Mouse (Mus musculus): ENCODE data around the gene Pcnt. TPM values are rescaled to one million over a fixed set of nuclear protein-coding genes. Genes with fewer than 3 reads are reported as not detected.

Gene Pcnt
- polyA plus RNA-seq, 1 experiment from 2014 or later: 13.1 TPM

DNA sequence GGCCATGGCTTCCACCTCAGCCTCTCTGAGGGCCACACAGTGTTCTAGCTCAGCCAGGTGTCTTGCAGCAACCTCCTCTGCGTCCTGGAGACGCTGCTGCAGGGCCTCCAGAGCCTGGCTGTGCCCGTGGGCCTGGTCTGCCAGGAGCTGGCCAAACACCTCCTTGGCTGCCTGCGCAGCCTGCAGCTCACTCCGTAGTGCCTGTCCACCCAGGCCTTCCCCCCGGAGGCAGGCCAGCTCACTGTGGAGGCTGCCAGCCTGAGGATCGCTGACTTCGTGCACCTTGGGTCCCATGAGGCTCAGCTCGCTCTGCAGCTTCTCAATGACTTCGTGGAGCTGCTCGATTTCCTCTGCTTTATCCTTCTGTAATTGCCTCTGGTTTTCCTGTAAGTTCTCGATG is 50.0 kb downstream of the Pcnt start:
- H3K4me1 ChIP-seq (ENCODE audit: control insufficient read depth in 2 of 2, insufficient read depth in 2 of 2, low read length in 2 of 2): no peaks in the 10 kb centered on the region
- no peak overlapping the region for H3K9ac ChIP-seq (ENCODE audit: low read length)
- no peak overlapping the region for H3K27ac ChIP-seq (replicated peaks in 1 of 2; ENCODE audit: control insufficient read depth in 1 of 2, insufficient read depth in 1 of 2, low read depth in 2 of 2, low read length in 2 of 2)
- H3K36me3 ChIP-seq (ENCODE audit: control insufficient read depth, insufficient read depth, low read length): peaks cover 86% of the 10 kb centered on the region
- 95% methylated on average over 12 of the region's 12 CpGs for WGBS
- H3K27me3 ChIP-seq (ENCODE audit: control insufficient read depth, insufficient read depth, low read length): no peaks in the 10 kb centered on the region
- H3K4me2 ChIP-seq (ENCODE audit: low read length): no peak overlapping the region
- H3K4me3 ChIP-seq (ENCODE audit: control insufficient read depth in 1 of 2, insufficient read depth in 1 of 2, low read depth in 1 of 2, low read length in 2 of 2): no peak overlapping the region
- no peak for ATAC-seq (ENCODE audit: insufficient number of reproducible peaks, insufficient read depth, low FRiP score, low read depth)
- 0 out of 2 replicates have a peak, but pooled peaks cover 3% of the 10 kb centered on the region for H3K9me3 ChIP-seq (ENCODE audit: control insufficient read depth, low read length)

DNA sequence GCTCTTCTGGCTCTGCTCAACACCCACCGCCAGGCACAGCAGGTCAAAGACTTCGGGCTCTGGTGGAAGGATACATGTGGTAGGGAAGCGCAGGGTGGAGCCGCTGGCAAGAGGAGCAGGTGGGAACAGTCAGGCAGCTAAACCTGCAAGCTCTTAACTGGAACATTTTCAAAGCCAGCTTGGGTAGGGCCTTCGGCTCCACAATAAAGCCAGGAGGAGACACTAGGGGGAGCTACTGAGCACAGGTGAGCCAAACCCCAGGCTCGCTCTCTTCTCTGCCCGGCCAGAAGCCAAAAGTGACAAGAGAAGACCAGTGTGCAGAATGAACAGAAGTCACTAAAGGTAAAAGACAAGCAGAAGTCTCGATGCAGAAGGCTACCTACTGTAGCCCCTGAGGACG is 50.8 kb downstream of the Pcnt start:
- WGBS: 87% methylated on average over 9 of the region's 9 CpGs
- peaks cover 84% of the 10 kb centered on the region for H3K36me3 ChIP-seq (ENCODE audit: control insufficient read depth, insufficient read depth, low read length)

DNA sequence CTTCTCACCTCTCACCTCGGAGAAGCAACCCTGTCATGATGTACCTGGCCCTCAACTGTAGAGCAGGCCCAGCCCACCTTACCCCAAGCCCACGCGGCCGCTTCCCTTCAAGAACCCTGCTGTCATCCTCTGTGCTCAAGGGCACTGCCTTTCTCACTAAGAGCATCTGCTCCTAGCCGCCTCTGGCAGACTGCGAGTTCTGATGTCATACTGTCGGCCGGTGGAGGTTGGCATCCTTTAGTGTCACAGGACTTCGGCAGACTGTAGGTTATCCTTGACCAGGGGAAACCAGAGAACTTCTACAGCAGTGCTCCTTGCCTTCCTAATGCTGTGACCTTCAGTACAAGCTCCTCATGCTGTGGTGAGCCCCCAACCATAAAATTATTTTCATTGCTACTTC is 51.4 kb downstream of the Pcnt start:
- ATAC-seq (ENCODE audit: insufficient number of reproducible peaks, insufficient read depth, low FRiP score, low read depth): no peak
- Histone ChIP-seq H3K27me3 (ENCODE audit: control insufficient read depth, insufficient read depth, low read length) (no peaks in the 10 kb centered on the region), H3K4me3 (ENCODE audit: control insufficient read depth in 1 of 2, insufficient read depth in 1 of 2, low read depth in 1 of 2, low read length in 2 of 2) (no peak overlapping the region), H3K9ac (ENCODE audit: low read length) (no peak overlapping the region), H3K9me3 (ENCODE audit: control insufficient read depth, low read length) (0 out of 2 replicates have a peak, but pooled peaks cover 3% of the 10 kb centered on the region), H3K4me2 (ENCODE audit: low read length) (no peak overlapping the region), H3K36me3 (ENCODE audit: control insufficient read depth, insufficient read depth, low read length) (peaks cover 85% of the 10 kb centered on the region), H3K27ac (replicated peaks in 1 of 2; ENCODE audit: control insufficient read depth in 1 of 2, insufficient read depth in 1 of 2, low read depth in 2 of 2, low read length in 2 of 2) (no peak overlapping the region), H3K4me1 (ENCODE audit: control insufficient read depth in 2 of 2, insufficient read depth in 2 of 2, low read length in 2 of 2) (no peaks in the 10 kb centered on the region)
- 97% methylated on average over 9 of the region's 9 CpGs for WGBS

More for the DNA sequence above, 50.8 kb downstream of the Pcnt start:
- Histone ChIP-seq H3K27ac (replicated peaks in 1 of 2; ENCODE audit: control insufficient read depth in 1 of 2, insufficient read depth in 1 of 2, low read depth in 2 of 2, low read length in 2 of 2) (no peak overlapping the region), H3K27me3 (ENCODE audit: control insufficient read depth, insufficient read depth, low read length) (no peaks in the 10 kb centered on the region), H3K9me3 (ENCODE audit: control insufficient read depth, low read length) (0 out of 2 replicates have a peak, but pooled peaks cover 3% of the 10 kb centered on the region), H3K9ac (ENCODE audit: low read length) (no peak overlapping the region), H3K4me2 (ENCODE audit: low read length) (no peak overlapping the region), H3K4me3 (ENCODE audit: control insufficient read depth in 1 of 2, insufficient read depth in 1 of 2, low read depth in 1 of 2, low read length in 2 of 2) (no peak overlapping the region), H3K4me1 (ENCODE audit: control insufficient read depth in 2 of 2, insufficient read depth in 2 of 2, low read length in 2 of 2) (no peaks in the 10 kb centered on the region)
- ATAC-seq (ENCODE audit: insufficient number of reproducible peaks, insufficient read depth, low FRiP score, low read depth): no peak

DNA sequence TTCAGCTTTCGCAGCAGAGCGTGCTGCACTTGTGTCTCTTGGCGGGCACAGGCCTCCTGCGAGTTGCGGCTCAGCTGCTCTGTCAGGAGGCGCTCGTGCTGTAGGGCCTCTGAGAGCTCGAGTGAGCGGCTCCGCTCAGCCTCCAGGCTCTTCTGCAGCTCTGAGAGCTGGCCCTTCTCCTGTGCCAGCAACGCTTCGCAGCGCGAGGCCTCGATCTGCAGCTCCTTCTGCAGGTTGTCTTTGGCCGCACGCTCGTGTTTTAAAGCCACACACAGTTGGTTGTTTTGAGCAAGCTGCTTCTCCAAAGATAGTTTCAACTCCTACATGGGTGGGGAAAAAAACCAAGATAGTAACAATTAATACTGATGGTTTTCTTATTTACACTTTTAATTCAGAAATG is 67.6 kb downstream of the Pcnt start:
- Histone ChIP-seq H3K4me2 (ENCODE audit: low read length) (no peak overlapping the region), H3K27ac (replicated peaks in 1 of 2; ENCODE audit: control insufficient read depth in 1 of 2, insufficient read depth in 1 of 2, low read depth in 2 of 2, low read length in 2 of 2) (no peak overlapping the region), H3K27me3 (ENCODE audit: control insufficient read depth, insufficient read depth, low read length) (no peaks in the 10 kb centered on the region), H3K9ac (ENCODE audit: low read length) (no peak overlapping the region), H3K36me3 (ENCODE audit: control insufficient read depth, insufficient read depth, low read length) (peaks cover 90% of the 10 kb centered on the region), H3K4me1 (ENCODE audit: control insufficient read depth in 2 of 2, insufficient read depth in 2 of 2, low read length in 2 of 2) (no peaks in the 10 kb centered on the region), H3K4me3 (ENCODE audit: control insufficient read depth in 1 of 2, insufficient read depth in 1 of 2, low read depth in 1 of 2, low read length in 2 of 2) (no peak overlapping the region), H3K9me3 (ENCODE audit: control insufficient read depth, low read length) (no peaks in the 10 kb centered on the region)
- ATAC-seq (ENCODE audit: insufficient number of reproducible peaks, insufficient read depth, low FRiP score, low read depth): no peak
- WGBS: 94% methylated on average over 18 of the region's 18 CpGs

GRCm38 (mm10) chr10:76371736-76372135 is 70.8 kb downstream of the Pcnt start:
- H3K9me3 ChIP-seq (ENCODE audit: control insufficient read depth, low read length): no peaks in the 10 kb centered on the region
- ATAC-seq (ENCODE audit: insufficient number of reproducible peaks, insufficient read depth, low FRiP score, low read depth): no peak
- H3K27ac ChIP-seq (replicated peaks in 1 of 2; ENCODE audit: control insufficient read depth in 1 of 2, insufficient read depth in 1 of 2, low read depth in 2 of 2, low read length in 2 of 2): no peak overlapping the region
- 85% methylated on average over 3 of the region's 3 CpGs for WGBS
- H3K27me3 ChIP-seq (ENCODE audit: control insufficient read depth, insufficient read depth, low read length): no peaks in the 10 kb centered on the region
- H3K4me1 ChIP-seq (ENCODE audit: control insufficient read depth in 2 of 2, insufficient read depth in 2 of 2, low read length in 2 of 2): no peaks in the 10 kb centered on the region
- H3K9ac ChIP-seq (ENCODE audit: low read length): no peak overlapping the region
- H3K4me3 ChIP-seq (ENCODE audit: control insufficient read depth in 1 of 2, insufficient read depth in 1 of 2, low read depth in 1 of 2, low read length in 2 of 2): no peak overlapping the region
- no peak overlapping the region for H3K4me2 ChIP-seq (ENCODE audit: low read length)
- H3K36me3 ChIP-seq (ENCODE audit: control insufficient read depth, insufficient read depth, low read length): peaks cover 90% of the 10 kb centered on the region

DNA sequence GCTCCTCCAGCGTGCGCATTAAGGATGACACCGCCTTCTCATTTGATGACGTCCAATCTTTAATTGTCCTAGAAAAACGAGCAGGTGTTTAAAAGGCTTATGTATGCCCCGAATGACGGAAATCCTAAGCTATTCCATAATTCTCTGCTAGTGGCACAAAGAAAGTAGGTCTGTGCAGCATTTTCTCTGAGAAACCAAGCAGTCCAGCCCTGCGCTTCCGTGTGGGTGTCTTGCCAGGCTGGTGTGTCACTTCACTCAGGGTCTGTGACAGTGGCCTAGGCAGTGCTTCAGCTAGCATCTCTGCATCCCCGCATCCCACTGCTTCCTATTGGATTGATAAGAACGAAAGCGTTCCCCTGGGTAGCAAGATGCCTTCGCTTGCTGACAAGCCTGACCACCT is 73.8 kb downstream of the Pcnt start:
- no peak overlapping the region for H3K4me3 ChIP-seq (ENCODE audit: control insufficient read depth in 1 of 2, insufficient read depth in 1 of 2, low read depth in 1 of 2, low read length in 2 of 2)
- H3K27me3 ChIP-seq (ENCODE audit: control insufficient read depth, insufficient read depth, low read length): no peaks in the 10 kb centered on the region
- no peaks in the 10 kb centered on the region for H3K4me1 ChIP-seq (ENCODE audit: control insufficient read depth in 2 of 2, insufficient read depth in 2 of 2, low read length in 2 of 2)
- no peak overlapping the region for H3K4me2 ChIP-seq (ENCODE audit: low read length)
- 89% methylated on average over 13 of the region's 13 CpGs for WGBS
- no peak for ATAC-seq (ENCODE audit: insufficient number of reproducible peaks, insufficient read depth, low FRiP score, low read depth)
- peaks cover 81% of the 10 kb centered on the region for H3K36me3 ChIP-seq (ENCODE audit: control insufficient read depth, insufficient read depth, low read length)
- H3K27ac ChIP-seq (replicated peaks in 1 of 2; ENCODE audit: control insufficient read depth in 1 of 2, insufficient read depth in 1 of 2, low read depth in 2 of 2, low read length in 2 of 2): no peak overlapping the region
- H3K9ac ChIP-seq (ENCODE audit: low read length): no peak overlapping the region
- H3K9me3 ChIP-seq (ENCODE audit: control insufficient read depth, low read length): no peaks in the 10 kb centered on the region

GRCm38 (mm10) chr10:76363233-76363632 is 79.4 kb downstream of the Pcnt start:
- Histone ChIP-seq H3K4me2 (ENCODE audit: low read length) (no peak overlapping the region), H3K4me3 (ENCODE audit: control insufficient read depth in 1 of 2, insufficient read depth in 1 of 2, low read depth in 1 of 2, low read length in 2 of 2) (no peak overlapping the region), H3K36me3 (ENCODE audit: control insufficient read depth, insufficient read depth, low read length) (peaks cover 53% of the 10 kb centered on the region), H3K4me1 (ENCODE audit: control insufficient read depth in 2 of 2, insufficient read depth in 2 of 2, low read length in 2 of 2) (no peaks in the 10 kb centered on the region), H3K9me3 (ENCODE audit: control insufficient read depth, low read length) (no peaks in the 10 kb centered on the region), H3K27ac (replicated peaks in 1 of 2; ENCODE audit: control insufficient read depth in 1 of 2, insufficient read depth in 1 of 2, low read depth in 2 of 2, low read length in 2 of 2) (no peak overlapping the region), H3K9ac (ENCODE audit: low read length) (no peak overlapping the region), H3K27me3 (ENCODE audit: control insufficient read depth, insufficient read depth, low read length) (no peaks in the 10 kb centered on the region)
- 62% methylated on average over 3 of the region's 3 CpGs for WGBS
- ATAC-seq (ENCODE audit: insufficient number of reproducible peaks, insufficient read depth, low FRiP score, low read depth): no peak

- Histone ChIP-seq H3K9ac (ENCODE audit: low read length) (no peak overlapping the region), H3K4me2 (ENCODE audit: low read length) (no peak overlapping the region), H3K27ac (replicated peaks in 1 of 2; ENCODE audit: control insufficient read depth in 1 of 2, insufficient read depth in 1 of 2, low read depth in 2 of 2, low read length in 2 of 2) (no peak overlapping the region), H3K36me3 (ENCODE audit: control insufficient read depth, insufficient read depth, low read length) (peaks cover 60% of the 10 kb centered on the region), H3K27me3 (ENCODE audit: control insufficient read depth, insufficient read depth, low read length) (no peaks in the 10 kb centered on the region), H3K9me3 (ENCODE audit: control insufficient read depth, low read length) (no peaks in the 10 kb centered on the region), H3K4me1 (ENCODE audit: control insufficient read depth in 2 of 2, insufficient read depth in 2 of 2, low read length in 2 of 2) (no peaks in the 10 kb centered on the region), H3K4me3 (ENCODE audit: control insufficient read depth in 1 of 2, insufficient read depth in 1 of 2, low read depth in 1 of 2, low read length in 2 of 2) (no peak overlapping the region)
- ATAC-seq (ENCODE audit: insufficient number of reproducible peaks, insufficient read depth, low FRiP score, low read depth): no peak
- WGBS: 74% methylated on average over 5 of the region's 5 CpGs
Measured at GRCm38 (mm10) chr10:76358468-76358867, 84.1 kb downstream of the Pcnt start.
